24 mouse cellular contexts compared by ENCODE assay signal in the genomic region with DNA sequence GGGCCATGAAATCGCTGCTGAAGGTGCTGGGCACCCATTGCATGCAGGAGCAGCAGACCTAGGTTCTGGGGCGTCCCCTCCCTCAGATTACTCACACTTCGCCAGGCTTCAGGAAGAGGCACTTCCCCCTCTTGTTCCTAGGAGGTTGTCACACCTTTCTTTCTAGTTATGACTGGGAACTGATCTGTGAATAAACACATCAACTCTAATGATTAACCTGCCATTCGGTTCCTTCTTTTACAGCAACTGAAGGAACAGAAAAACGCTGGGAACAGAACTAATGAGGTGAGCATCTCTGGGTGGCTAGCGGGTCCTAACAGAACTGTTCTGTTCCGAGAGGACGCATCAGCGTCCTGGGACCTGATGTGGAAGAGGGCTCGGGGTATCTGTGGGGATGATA. TPM values are rescaled to one million over a fixed set of nuclear protein-coding genes. Genes with fewer than 3 reads are reported as not detected.
DNase-seq lines count a peak whose midpoint lies in the region; ATAC-seq and TF ChIP-seq lines count a peak whose summit lies in the region.
"Had no signal": no experiment of that assay in that cellular context is flagged by ENCODE, and none has a peak within 500 bp of the region (broad histone marks: within the 10 kb centered on the region; RNA-seq: fewer than 3 reads in every experiment).

No protein-coding gene starts in this region.

- peaks cover 40% of the 10 kb centered on the region for H3K4me1 ChIP-seq in heart, embryonic 12.5 days (replicated peaks)
- H3K4me1 ChIP-seq in kidney, embryonic 16.5 days (ENCODE audit: insufficient read depth, low read length), result peaks cover 13% of the 10 kb centered on the region
- H3K4me1 ChIP-seq in stomach, postnatal 0 days (replicated peaks; ENCODE audit: control insufficient read depth, insufficient read depth), result no peaks in the 10 kb centered on the region
- H3K4me1 ChIP-seq: forebrain, embryonic 13.5 days had no signal

- H3K9me3 ChIP-seq in heart, embryonic 12.5 days (replicated peaks), result no peaks in the 10 kb centered on the region
- H3K9me3 ChIP-seq in kidney, embryonic 16.5 days (ENCODE audit: low read length), result no peaks in the 10 kb centered on the region
- no peaks in the 10 kb centered on the region for H3K9me3 ChIP-seq in stomach, postnatal 0 days (ENCODE audit: control insufficient read depth, low read length)
- H3K9me3 ChIP-seq: forebrain, embryonic 10.5 days; forebrain, embryonic 13.5 days; hindbrain, embryonic 10.5 days; hindbrain, embryonic 13.5 days had no signal

- ATAC-seq in heart, embryonic 12.5 days (ENCODE audit: insufficient number of reproducible peaks, low FRiP score), result no peak
- 0 out of 2 replicates have a peak, but pooled peaks have one; percentile 16 for ATAC-seq in kidney, embryonic 16.5 days (ENCODE audit: low FRiP score, low TSS enrichment)
- peak; percentile 70 for ATAC-seq in stomach, postnatal 0 days (ENCODE audit: low FRiP score, low TSS enrichment)
- ATAC-seq: activated CD4-positive, CD25-positive, alpha-beta regulatory T cell, adult 4 months; CD4-positive, CD25-positive, alpha-beta regulatory T cell, adult 4 months; forebrain, embryonic 13.5 days; forebrain, embryonic 16.5 days; hindbrain, embryonic 16.5 days; inflammation-experienced regulatory T-cells, adult 6 months had no signal

- no peak for TF ChIP-seq EP300 in stomach, postnatal 0 days (optimal IDR thresholded peaks at IDR 0.05)

- 0 out of 2 replicates have a peak overlapping the region, but pooled peaks have one; percentile 3 for H3K27ac ChIP-seq in heart, embryonic 12.5 days (ENCODE audit: poor library complexity, severe bottlenecking)
- H3K27ac ChIP-seq in kidney, embryonic 16.5 days (ENCODE audit: low read length), result no peak overlapping the region
- H3K27ac ChIP-seq in stomach, postnatal 0 days (replicated peaks), result no peak overlapping the region
- H3K27ac ChIP-seq: forebrain, embryonic 10.5 days; forebrain, embryonic 13.5 days; hindbrain, embryonic 10.5 days; hindbrain, embryonic 13.5 days had no signal

- TF ChIP-seq CTCF in stomach, postnatal 0 days (IDR thresholded peaks at IDR 0.05; ENCODE audit: low read depth), result no peak

- intact Hi-C loops in heart, postnatal 36 days (cut with DNase I), result loop anchor here (10.0 kb wide), 2 partner anchors 350 to 490 kb away; partner anchors contain the start of gene Nemp2

- no peak overlapping the region for H3K9ac ChIP-seq in heart, embryonic 12.5 days
- H3K9ac ChIP-seq in kidney, embryonic 16.5 days (replicated peaks; ENCODE audit: low read length), result no peak overlapping the region
- no peak overlapping the region for H3K9ac ChIP-seq in stomach, postnatal 0 days (ENCODE audit: low read length)
- H3K9ac ChIP-seq: forebrain, embryonic 13.5 days; hindbrain, embryonic 13.5 days had no signal

- H3K36me3 ChIP-seq in heart, embryonic 12.5 days, result peaks cover 17% of the 10 kb centered on the region
- no peaks in the 10 kb centered on the region for H3K36me3 ChIP-seq in kidney, embryonic 16.5 days (ENCODE audit: insufficient read depth, low read length)
- peaks cover 5% of the 10 kb centered on the region; the same call in 1 of the 2 replicates for H3K36me3 ChIP-seq in stomach, postnatal 0 days (ENCODE audit: control insufficient read depth, insufficient read depth, low read length)
- H3K36me3 ChIP-seq: forebrain, embryonic 10.5 days; hindbrain, embryonic 10.5 days; hindbrain, embryonic 13.5 days had no signal

- H3K27me3 ChIP-seq in heart, embryonic 12.5 days (replicated peaks), result no peaks in the 10 kb centered on the region
- no peaks in the 10 kb centered on the region for H3K27me3 ChIP-seq in kidney, embryonic 16.5 days (ENCODE audit: insufficient read depth, low read length)
- no peaks in the 10 kb centered on the region for H3K27me3 ChIP-seq in stomach, postnatal 0 days (ENCODE audit: control insufficient read depth, insufficient read depth, low read length)
- H3K27me3 ChIP-seq: forebrain, embryonic 13.5 days; hindbrain, embryonic 13.5 days had no signal

- WGBS in heart, embryonic 12.5 days, result 78% methylated on average over 10 of the region's 10 CpGs
- WGBS in kidney, embryonic 16.5 days, result 68% methylated on average over 10 of the region's 10 CpGs
- WGBS in stomach, postnatal 0 days, result 57% methylated on average over 10 of the region's 10 CpGs

- no peak overlapping the region for H3K4me3 ChIP-seq in heart, embryonic 12.5 days
- H3K4me3 ChIP-seq in kidney, embryonic 16.5 days (ENCODE audit: low read length), result no peak overlapping the region
- no peak overlapping the region for H3K4me3 ChIP-seq in stomach, postnatal 0 days (ENCODE audit: low read depth, low read length)
- H3K4me3 ChIP-seq: forebrain, embryonic 10.5 days; forebrain, embryonic 13.5 days; hindbrain, embryonic 10.5 days; hindbrain, embryonic 13.5 days had no signal

- H3K4me2 ChIP-seq in heart, embryonic 12.5 days, result no peak overlapping the region
- H3K4me2 ChIP-seq in kidney, embryonic 16.5 days (replicated peaks; ENCODE audit: low read depth, low read length), result no peak overlapping the region
- no peak overlapping the region for H3K4me2 ChIP-seq in stomach, postnatal 0 days (replicated peaks; ENCODE audit: low read depth)
- H3K4me2 ChIP-seq: forebrain, embryonic 13.5 days; hindbrain, embryonic 13.5 days had no signal

- no peak for DNase-seq in heart, postnatal 36 days
- DNase-seq in kidney, adult 9 months, result no peak
- peak; percentile 44 for DNase-seq in induced T-regulatory cell, adult 2 months (ENCODE audit: low read depth)
- DNase-seq in stomach, postnatal 0 days (ENCODE audit: low spot score), result no peak
- no peak for DNase-seq in ovary, postnatal 10 days (ENCODE audit: low spot score)
- DNase-seq: adrenal gland, adult 8-10 months; adrenal gland, postnatal 36 days; cerebellum, adult 18-20 months; cerebellum, adult 9-10 months; cerebellum, postnatal 14 days; gastrocnemius, postnatal 10 days; gastrocnemius, postnatal 36 days; kidney, adult 18-20 months had no signal

RNA-seq across cellular contexts. Expression of gene Stat1, which starts 25.7 kb away (rescaled TPM):
- 28.9 and 31.4 TPM in 2 replicates for polyA plus RNA-seq in heart, embryonic 12.5 days (2016; fragmentation: Nextera tagmentation; extraction: Ambion mirVana)
- 10 to 100 TPM; 23.3 to 33.3 TPM for total RNA-seq in heart, postnatal 36 days (2021)
- 18.6 and 21.5 TPM in 2 replicates for polyA plus RNA-seq in kidney, embryonic 16.5 days (2015; fragmentation: Nextera tagmentation; extraction: Ambion mirVana)
- 22.2 and 24.0 TPM in 2 replicates for polyA plus RNA-seq in stomach, postnatal 0 days (2015; fragmentation: Nextera tagmentation; extraction: Ambion mirVana)
